Mouse (Mus musculus): ENCODE data around the gene Eloa. TPM values are rescaled to one million over a fixed set of nuclear protein-coding genes. Genes with fewer than 3 reads are reported as not detected.
A peak's percentile ranks its signal among the peaks of the same experiment; 100 is the strongest.
"Not testable (repeated sequence)": the region's sequence is repeated elsewhere in the genome, so short reads cannot be mapped to it uniquely, and the experiment has no call there.

Eloa gene
- 3.6 and 6.2 TPM in 2 replicates for polyA plus RNA-seq (2012; rRNA removed)

GRCm38 (mm10) chr4:136021549-136022047, at the start of gene Eloa:
TSS of gene Eloa (minus strand) at chr4:136021763.
- Histone ChIP-seq H3K4me1 (ENCODE audit: control insufficient read depth, insufficient read depth, insufficient read length, low read length) (peaks cover 4% of the 10 kb centered on the region; the same call in 1 of the 2 replicates), H3K4me3 (ENCODE audit: low read depth, low read length) (peak within 1 kb of the TSS; percentile 91), H3K27me3 (ENCODE audit: control insufficient read depth, insufficient read depth, low read length) (no peaks in the 10 kb centered on the region), H3K27ac (ENCODE audit: insufficient read depth, low read depth, low read length) (peak within 1 kb of the TSS; percentile 12), H3K36me3 (ENCODE audit: control insufficient read depth, insufficient read depth, low read length) (no peaks in the 10 kb centered on the region)
- 1% methylated on average over 44 of the region's 48 CpGs for WGBS
- TF ChIP-seq CTCF (IDR thresholded peaks at IDR 0.05; ENCODE audit: extremely low read depth, insufficient read length, insufficient replicate concordance, low read depth, low read length) (no peak), POLR2A (IDR thresholded peaks at IDR 0.05; ENCODE audit: low read depth, low read length) (peak; percentile 83)

DNA sequence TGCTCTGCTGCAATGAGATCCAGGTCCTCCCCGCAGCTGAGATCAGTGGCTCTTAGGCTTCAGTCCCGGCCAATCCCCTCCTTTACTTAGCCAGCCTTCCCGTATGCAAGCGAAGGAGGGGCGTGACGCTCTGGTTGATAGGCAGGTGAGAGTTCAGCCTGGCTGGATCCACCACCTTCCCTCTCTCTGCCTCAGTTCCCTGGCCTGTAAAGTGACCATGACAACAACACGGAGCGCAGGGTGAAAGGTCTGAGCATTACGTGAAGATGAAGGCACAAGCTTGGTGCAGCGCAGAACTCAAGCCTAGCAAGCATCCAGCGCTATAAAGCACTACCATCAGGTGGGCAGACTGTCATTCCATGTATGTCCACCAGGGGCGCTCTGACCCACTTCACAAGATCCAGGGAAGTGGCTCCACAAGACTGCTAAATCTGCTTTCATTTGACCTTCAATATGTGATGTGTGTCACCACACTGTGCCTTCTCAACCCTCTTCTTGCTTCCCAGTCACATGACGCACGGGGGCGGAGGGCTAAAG, 49.7 kb upstream of the Eloa start:
- Histone ChIP-seq H3K27ac (ENCODE audit: insufficient read depth, low read depth, low read length) (no peak overlapping the region), H3K27me3 (ENCODE audit: control insufficient read depth, insufficient read depth, low read length) (no peaks in the 10 kb centered on the region), H3K4me3 (ENCODE audit: low read depth, low read length) (0 out of 2 replicates have a peak overlapping the region, but pooled peaks have one; percentile 16), H3K4me1 (ENCODE audit: control insufficient read depth, insufficient read depth, insufficient read length, low read length) (peaks cover 9% of the 10 kb centered on the region), H3K36me3 (ENCODE audit: control insufficient read depth, insufficient read depth, low read length) (no peaks in the 10 kb centered on the region)
- TF ChIP-seq CTCF (IDR thresholded peaks at IDR 0.05; ENCODE audit: extremely low read depth, insufficient read length, insufficient replicate concordance, low read depth, low read length) (peak; percentile 90; the same call in 1 of the 2 replicates), POLR2A (IDR thresholded peaks at IDR 0.05; ENCODE audit: low read depth, low read length) (no peak)
- 6% methylated on average over 15 of the region's 15 CpGs for WGBS

- TF ChIP-seq POLR2A (IDR thresholded peaks at IDR 0.05; ENCODE audit: low read depth, low read length): no peak
- TF ChIP-seq CTCF (IDR thresholded peaks at IDR 0.05; ENCODE audit: extremely low read depth, insufficient read length, insufficient replicate concordance, low read depth, low read length): no peak
- Histone ChIP-seq H3K4me1 (ENCODE audit: control insufficient read depth, insufficient read depth, insufficient read length, low read length) (peaks cover 9% of the 10 kb centered on the region), H3K27me3 (ENCODE audit: control insufficient read depth, insufficient read depth, low read length) (no peaks in the 10 kb centered on the region), H3K36me3 (ENCODE audit: control insufficient read depth, insufficient read depth, low read length) (no peaks in the 10 kb centered on the region), H3K4me3 (ENCODE audit: low read depth, low read length) (no peak overlapping the region), H3K27ac (ENCODE audit: insufficient read depth, low read depth, low read length) (no peak overlapping the region)
- WGBS: 76% methylated on average over 6 of the region's 6 CpGs
Observed at GRCm38 (mm10) chr4:136070592-136070991, 49.0 kb upstream of the Eloa start.

GRCm38 (mm10) chr4:136069954-136070353, 48.4 kb upstream of the Eloa start:
- TF ChIP-seq POLR2A (IDR thresholded peaks at IDR 0.05; ENCODE audit: low read depth, low read length) (no peak), CTCF (IDR thresholded peaks at IDR 0.05; ENCODE audit: extremely low read depth, insufficient read length, insufficient replicate concordance, low read depth, low read length) (peak; percentile 93)
- WGBS: 5% methylated on average over 18 of the region's 18 CpGs
- H3K27me3 ChIP-seq (ENCODE audit: control insufficient read depth, insufficient read depth, low read length): no peaks in the 10 kb centered on the region
- no peaks in the 10 kb centered on the region for H3K36me3 ChIP-seq (ENCODE audit: control insufficient read depth, insufficient read depth, low read length)
- H3K4me1 ChIP-seq (ENCODE audit: control insufficient read depth, insufficient read depth, insufficient read length, low read length): peaks cover 9% of the 10 kb centered on the region
- no peak overlapping the region for H3K27ac ChIP-seq (ENCODE audit: insufficient read depth, low read depth, low read length)
- H3K4me3 ChIP-seq (ENCODE audit: low read depth, low read length): no peak overlapping the region

- H3K36me3 ChIP-seq (ENCODE audit: control insufficient read depth, insufficient read depth, low read length): no peaks in the 10 kb centered on the region
- no peaks in the 10 kb centered on the region for H3K27me3 ChIP-seq (ENCODE audit: control insufficient read depth, insufficient read depth, low read length)
- H3K27ac ChIP-seq (ENCODE audit: insufficient read depth, low read depth, low read length): no peak overlapping the region
- no peak overlapping the region for H3K4me3 ChIP-seq (ENCODE audit: low read depth, low read length)
- TF ChIP-seq CTCF (IDR thresholded peaks at IDR 0.05; ENCODE audit: extremely low read depth, insufficient read length, insufficient replicate concordance, low read depth, low read length): no peak
- no peak for TF ChIP-seq POLR2A (IDR thresholded peaks at IDR 0.05; ENCODE audit: low read depth, low read length)
- 58% methylated on average over 4 of the region's 4 CpGs for WGBS
- peaks cover 9% of the 10 kb centered on the region for H3K4me1 ChIP-seq (ENCODE audit: control insufficient read depth, insufficient read depth, insufficient read length, low read length)
Observed at GRCm38 (mm10) chr4:136069313-136069712, 47.8 kb upstream of the Eloa start.

DNA sequence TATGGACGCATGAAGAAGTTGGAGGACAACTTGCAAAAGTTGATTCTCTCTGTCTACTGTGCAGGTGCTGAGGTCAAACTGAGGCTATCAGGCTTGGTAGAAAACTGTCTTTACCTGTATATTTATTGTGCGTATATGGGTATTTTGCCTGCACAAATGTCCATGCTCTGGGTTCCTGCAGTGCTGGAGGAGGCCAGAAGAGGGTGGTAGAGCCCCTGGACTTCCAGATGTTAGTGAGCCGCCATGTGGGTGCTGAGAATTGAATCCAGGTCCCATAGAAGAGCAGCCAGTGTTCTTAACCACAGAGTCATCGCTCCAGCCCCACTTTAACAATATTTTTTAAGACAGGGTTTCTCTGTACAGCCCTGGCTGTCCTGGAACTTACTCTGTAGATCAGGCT, 41.6 kb upstream of the Eloa start:
- Histone ChIP-seq H3K27me3 (ENCODE audit: control insufficient read depth, insufficient read depth, low read length) (no peaks in the 10 kb centered on the region), H3K4me1 (ENCODE audit: control insufficient read depth, insufficient read depth, insufficient read length, low read length) (no peaks in the 10 kb centered on the region), H3K36me3 (ENCODE audit: control insufficient read depth, insufficient read depth, low read length) (no peaks in the 10 kb centered on the region), H3K4me3 (ENCODE audit: low read depth, low read length) (no peak overlapping the region), H3K27ac (ENCODE audit: insufficient read depth, low read depth, low read length) (no peak overlapping the region)
- TF ChIP-seq CTCF (IDR thresholded peaks at IDR 0.05; ENCODE audit: extremely low read depth, insufficient read length, insufficient replicate concordance, low read depth, low read length) (peak; percentile 13; the same call in 1 of the 2 replicates), POLR2A (IDR thresholded peaks at IDR 0.05; ENCODE audit: low read depth, low read length) (no peak)
- WGBS: 94% methylated on average over 4 of the region's 4 CpGs

- 68% methylated on average over 9 of the region's 9 CpGs for WGBS
- H3K27ac ChIP-seq (ENCODE audit: insufficient read depth, low read depth, low read length); H3K4me3 ChIP-seq (ENCODE audit: low read depth, low read length); H3K36me3 ChIP-seq (ENCODE audit: control insufficient read depth, insufficient read depth, low read length); H3K27me3 ChIP-seq (ENCODE audit: control insufficient read depth, insufficient read depth, low read length); H3K4me1 ChIP-seq (ENCODE audit: control insufficient read depth, insufficient read depth, insufficient read length, low read length): not testable (repeated sequence)
Observed at GRCm38 (mm10) chr4:136059800-136060488, 38.4 kb upstream of the Eloa start.
